Mouse (Mus musculus): ENCODE results near the gene Mad1l1. TPM values are rescaled to one million over a fixed set of nuclear protein-coding genes. Genes with fewer than 3 reads are reported as not detected.

Gene Mad1l1
- polyA plus RNA-seq, 1 experiment from 2014 or later: 33.8 TPM

DNA sequence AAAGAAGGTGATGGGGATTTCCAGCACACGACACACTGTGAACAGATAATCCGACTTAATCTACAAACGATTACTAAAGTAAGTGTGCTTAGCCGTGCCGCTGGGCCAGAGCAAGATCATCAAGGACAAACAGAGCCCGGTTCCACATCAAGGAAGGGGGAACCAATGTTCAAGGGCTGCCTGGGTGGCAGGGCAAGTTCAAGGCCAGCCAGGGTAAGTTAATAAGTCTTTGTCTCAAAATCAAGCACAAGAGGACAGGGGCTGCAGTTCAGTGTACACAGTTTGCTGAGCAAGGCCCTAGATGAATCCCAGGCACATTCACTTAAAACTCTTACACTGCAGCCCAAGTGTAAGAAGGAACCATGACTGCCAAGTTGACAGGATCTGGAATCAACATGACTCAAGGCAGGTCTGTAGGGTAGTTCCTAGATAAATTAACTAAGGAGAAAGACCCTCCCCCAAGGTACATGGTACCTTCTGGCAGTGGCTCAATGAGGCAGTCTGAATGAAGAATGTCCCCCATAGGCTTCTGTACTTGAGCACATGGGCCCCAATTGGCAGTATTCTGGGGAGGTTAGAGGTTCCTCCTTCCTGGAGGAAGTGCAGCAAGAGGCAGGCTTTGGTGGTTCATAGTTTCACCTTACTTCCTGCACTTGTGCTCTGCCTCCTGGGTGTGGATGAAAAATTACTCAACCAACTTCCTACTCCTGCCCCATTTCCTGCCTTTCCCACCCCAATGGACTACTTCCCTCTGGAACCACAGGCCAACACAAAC, 159.1 kb downstream of the Mad1l1 start:
- H3K4me1 ChIP-seq: no peaks in the 10 kb centered on the region
- no peaks in the 10 kb centered on the region for H3K27me3 ChIP-seq
- no peak overlapping the region for H3K9ac ChIP-seq (replicated peaks)
- H3K36me3 ChIP-seq: no peaks in the 10 kb centered on the region
- H3K27ac ChIP-seq (replicated peaks): no peak overlapping the region
- WGBS: 77% methylated on average over 6 of the region's 6 CpGs
- no peak for ATAC-seq (replicated peaks)
- no peaks in the 10 kb centered on the region for H3K9me3 ChIP-seq
- no peak overlapping the region for H3K4me3 ChIP-seq
- no peak overlapping the region for H3K4me2 ChIP-seq (replicated peaks)

GRCm38 (mm10) chr5:140159007-140159406, 162.3 kb downstream of the Mad1l1 start:
- Histone ChIP-seq H3K36me3 (no peaks in the 10 kb centered on the region), H3K4me1 (no peaks in the 10 kb centered on the region), H3K9ac (replicated peaks) (no peak overlapping the region), H3K4me2 (replicated peaks) (no peak overlapping the region), H3K27me3 (no peaks in the 10 kb centered on the region), H3K4me3 (no peak overlapping the region), H3K9me3 (no peaks in the 10 kb centered on the region), H3K27ac (replicated peaks) (no peak overlapping the region)
- no peak for ATAC-seq (replicated peaks)
- 96% methylated on average over 4 of the region's 4 CpGs for WGBS

- no peaks in the 10 kb centered on the region for H3K27me3 ChIP-seq
- H3K36me3 ChIP-seq: no peaks in the 10 kb centered on the region
- no peak overlapping the region for H3K4me2 ChIP-seq (replicated peaks)
- no peak overlapping the region for H3K27ac ChIP-seq (replicated peaks)
- ATAC-seq (replicated peaks): no peak
- H3K9me3 ChIP-seq: no peaks in the 10 kb centered on the region
- no peaks in the 10 kb centered on the region for H3K4me1 ChIP-seq
- no peak overlapping the region for H3K4me3 ChIP-seq
- 100% methylated on average over 1 of the region's 1 CpGs for WGBS
- no peak overlapping the region for H3K9ac ChIP-seq (replicated peaks)
Measured at GRCm38 (mm10) chr5:140157886-140158627, 163.3 kb downstream of the Mad1l1 start.

- Histone ChIP-seq H3K4me1 (no peaks in the 10 kb centered on the region; the same call in 1 of the 2 replicates), H3K27ac (replicated peaks) (no peak overlapping the region), H3K4me3 (no peak overlapping the region), H3K9ac (replicated peaks) (no peak overlapping the region), H3K36me3 (no peaks in the 10 kb centered on the region), H3K4me2 (replicated peaks) (no peak overlapping the region), H3K27me3 (no peaks in the 10 kb centered on the region), H3K9me3 (no peaks in the 10 kb centered on the region)
- 34% methylated on average over 3 of the region's 3 CpGs for WGBS
- no peak for ATAC-seq (replicated peaks)
Measured at GRCm38 (mm10) chr5:140154166-140154565, 167.2 kb downstream of the Mad1l1 start.

- 14% methylated on average over 2 of the region's 2 CpGs for WGBS
- Histone ChIP-seq H3K36me3 (no peaks in the 10 kb centered on the region), H3K4me1 (no peaks in the 10 kb centered on the region; the same call in 1 of the 2 replicates), H3K9me3 (no peaks in the 10 kb centered on the region), H3K9ac (replicated peaks) (no peak overlapping the region), H3K4me2 (replicated peaks) (no peak overlapping the region), H3K4me3 (no peak overlapping the region), H3K27me3 (no peaks in the 10 kb centered on the region), H3K27ac (replicated peaks) (peak overlapping the region; percentile 9; the same call in 1 of the 2 replicates)
- ATAC-seq (replicated peaks): no peak
Measured at GRCm38 (mm10) chr5:140151871-140152270, 169.5 kb downstream of the Mad1l1 start.

DNA sequence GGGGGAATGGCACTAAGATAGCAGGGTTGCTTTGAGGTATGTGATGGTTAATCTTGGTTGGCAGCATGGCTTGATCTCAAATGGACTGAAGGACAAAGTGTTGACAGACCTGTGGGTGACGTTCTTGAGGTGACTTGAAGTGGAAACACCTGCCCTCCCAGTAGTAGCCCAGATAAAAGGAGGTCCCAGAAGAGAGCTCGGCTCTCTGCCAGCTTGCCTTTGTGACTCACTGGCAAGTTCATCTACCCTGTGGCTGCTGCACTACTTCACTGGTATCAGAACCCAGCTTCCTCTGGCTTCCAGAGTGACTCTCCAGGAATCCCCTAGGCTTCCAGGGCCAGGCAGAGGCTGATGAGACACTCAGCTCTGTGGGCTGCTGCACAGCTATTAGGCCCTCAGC, 170.2 kb downstream of the Mad1l1 start:
- Histone ChIP-seq H3K27me3 (no peaks in the 10 kb centered on the region), H3K9ac (replicated peaks) (no peak overlapping the region), H3K9me3 (no peaks in the 10 kb centered on the region), H3K4me1 (peaks cover 6% of the 10 kb centered on the region), H3K27ac (replicated peaks) (peak overlapping the region; percentile 9; the same call in 1 of the 2 replicates), H3K4me3 (no peak overlapping the region), H3K36me3 (no peaks in the 10 kb centered on the region), H3K4me2 (replicated peaks) (no peak overlapping the region)
- no peak for ATAC-seq (replicated peaks)
- 65% methylated on average over 2 of the region's 2 CpGs for WGBS

DNA sequence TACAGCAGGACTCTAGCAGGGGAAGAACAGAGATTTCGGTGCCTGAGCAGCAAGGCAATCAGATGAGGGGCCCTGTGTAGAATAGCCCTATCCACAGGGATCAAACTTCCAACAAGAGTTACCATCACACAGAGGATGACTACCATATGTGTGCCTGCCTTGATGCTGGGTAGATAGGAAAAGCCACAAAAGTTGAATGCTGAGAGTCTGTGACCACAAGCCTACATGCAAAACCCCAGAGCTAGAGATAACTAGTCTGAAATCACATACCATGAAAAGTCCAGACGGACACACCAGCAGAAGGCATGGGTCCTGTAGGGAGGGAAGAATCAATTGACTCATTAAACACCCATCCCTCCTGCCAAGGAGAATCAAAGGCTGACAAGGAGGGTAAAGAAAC, 170.7 kb downstream of the Mad1l1 start:
- H3K36me3 ChIP-seq: no peaks in the 10 kb centered on the region
- no peak overlapping the region for H3K9ac ChIP-seq (replicated peaks)
- H3K4me1 ChIP-seq: peaks cover 6% of the 10 kb centered on the region
- H3K4me3 ChIP-seq: no peak overlapping the region
- H3K27ac ChIP-seq (replicated peaks): no peak overlapping the region
- ATAC-seq (replicated peaks): no peak
- H3K27me3 ChIP-seq: no peaks in the 10 kb centered on the region
- no peaks in the 10 kb centered on the region for H3K9me3 ChIP-seq
- 91% methylated on average over 2 of the region's 2 CpGs for WGBS
- no peak overlapping the region for H3K4me2 ChIP-seq (replicated peaks)

- Histone ChIP-seq H3K9me3 (no peaks in the 10 kb centered on the region), H3K9ac (replicated peaks) (no peak overlapping the region), H3K27me3 (no peaks in the 10 kb centered on the region), H3K27ac (replicated peaks) (no peak overlapping the region), H3K4me3 (no peak overlapping the region), H3K4me2 (replicated peaks) (no peak overlapping the region), H3K36me3 (no peaks in the 10 kb centered on the region), H3K4me1 (peaks cover 6% of the 10 kb centered on the region)
- ATAC-seq (replicated peaks): no peak
- 97% methylated on average over 5 of the region's 5 CpGs for WGBS
Measured at GRCm38 (mm10) chr5:140150136-140150535, 171.2 kb downstream of the Mad1l1 start.

DNA sequence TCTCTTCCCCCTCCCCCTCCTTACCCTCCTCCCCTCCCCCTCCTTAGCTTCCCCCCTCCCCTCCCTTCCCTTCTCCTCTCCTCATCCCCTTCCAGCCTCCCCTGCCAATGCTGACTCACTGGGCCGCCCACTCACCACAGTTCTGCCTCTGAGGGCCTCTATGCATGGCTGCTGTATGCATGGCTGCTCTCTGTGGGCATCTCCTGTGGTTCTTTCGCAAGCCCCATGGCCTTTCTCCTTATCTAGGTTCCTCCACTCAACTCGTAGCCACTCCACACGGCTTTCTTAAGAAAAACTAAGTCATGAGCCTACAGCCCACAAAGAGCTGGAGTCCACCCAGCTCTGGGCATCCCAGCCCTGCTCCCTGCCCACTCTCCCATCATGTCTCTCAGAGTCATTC, 172.1 kb downstream of the Mad1l1 start:
- Histone ChIP-seq H3K4me2 (replicated peaks) (no peak overlapping the region), H3K9ac (replicated peaks) (no peak overlapping the region), H3K4me3 (no peak overlapping the region), H3K27me3 (no peaks in the 10 kb centered on the region), H3K4me1 (peaks cover 6% of the 10 kb centered on the region), H3K9me3 (no peaks in the 10 kb centered on the region), H3K27ac (replicated peaks) (no peak overlapping the region), H3K36me3 (no peaks in the 10 kb centered on the region)
- no peak for ATAC-seq (replicated peaks)
- WGBS: 92% methylated on average over 4 of the region's 4 CpGs

DNA sequence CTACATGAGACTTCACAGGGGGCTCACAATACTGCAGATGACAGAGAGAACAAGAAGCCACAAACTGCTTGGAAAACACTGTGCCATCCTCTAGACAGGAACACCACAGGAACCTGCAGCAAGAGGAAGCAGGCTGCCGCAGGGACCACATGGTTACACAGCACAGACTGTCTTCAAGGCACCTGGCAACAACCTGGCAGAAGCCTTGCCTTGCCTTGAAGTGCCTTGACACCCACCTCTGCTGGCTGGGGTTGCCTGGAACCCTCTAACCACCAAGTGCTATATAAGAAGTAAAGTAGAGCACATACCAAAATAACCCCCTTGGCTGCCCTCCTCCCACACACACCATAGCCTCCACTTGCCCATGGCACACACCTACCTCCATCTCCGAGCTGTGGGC, 177.8 kb downstream of the Mad1l1 start:
- no peaks in the 10 kb centered on the region for H3K27me3 ChIP-seq
- H3K36me3 ChIP-seq: no peaks in the 10 kb centered on the region
- no peak for ATAC-seq (replicated peaks)
- H3K4me2 ChIP-seq (replicated peaks): no peak overlapping the region
- H3K4me3 ChIP-seq: no peak overlapping the region
- H3K4me1 ChIP-seq: peaks cover 6% of the 10 kb centered on the region; the same call in 1 of the 2 replicates
- H3K27ac ChIP-seq (replicated peaks): no peak overlapping the region
- H3K9ac ChIP-seq (replicated peaks): no peak overlapping the region
- WGBS: 93% methylated on average over 2 of the region's 2 CpGs
- no peaks in the 10 kb centered on the region for H3K9me3 ChIP-seq

- Histone ChIP-seq H3K27me3 (no peaks in the 10 kb centered on the region), H3K36me3 (no peaks in the 10 kb centered on the region), H3K4me2 (replicated peaks) (no peak overlapping the region), H3K4me1 (peaks cover 2% of the 10 kb centered on the region), H3K9me3 (no peaks in the 10 kb centered on the region), H3K27ac (replicated peaks) (no peak overlapping the region), H3K9ac (replicated peaks) (no peak overlapping the region), H3K4me3 (no peak overlapping the region)
- no peak for ATAC-seq (replicated peaks)
- 88% methylated on average over 4 of the region's 4 CpGs for WGBS
Measured at GRCm38 (mm10) chr5:140141336-140141735, 180.0 kb downstream of the Mad1l1 start.

DNA sequence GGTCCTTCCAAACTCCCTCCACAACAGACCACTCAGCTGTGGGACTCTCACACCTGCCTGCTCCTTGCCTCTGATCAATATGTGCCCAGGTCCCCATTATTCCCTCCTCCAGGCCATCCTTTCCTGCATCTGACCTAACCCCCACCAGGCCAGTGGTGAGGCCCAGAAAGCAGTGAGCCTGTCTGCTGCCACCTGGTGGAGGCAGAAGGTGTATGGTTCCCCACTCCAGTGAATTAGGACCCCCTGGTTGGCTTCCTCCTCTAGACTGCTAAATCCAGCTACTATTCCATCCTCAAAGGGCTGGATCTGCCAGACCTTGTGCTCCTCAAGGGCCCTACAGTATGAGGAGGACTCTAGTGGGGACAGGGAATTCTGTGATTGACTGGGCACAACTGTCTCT, 181.1 kb downstream of the Mad1l1 start:
- peaks cover 9% of the 10 kb centered on the region for H3K4me1 ChIP-seq
- 0 out of 2 replicates have a peak, but pooled peaks have one; percentile 35 for ATAC-seq (replicated peaks)
- H3K27ac ChIP-seq (replicated peaks): no peak overlapping the region
- H3K27me3 ChIP-seq: no peaks in the 10 kb centered on the region
- H3K4me2 ChIP-seq (replicated peaks): no peak overlapping the region
- H3K9me3 ChIP-seq: no peaks in the 10 kb centered on the region
- H3K9ac ChIP-seq (replicated peaks): no peak overlapping the region
- H3K36me3 ChIP-seq: no peaks in the 10 kb centered on the region
- no peak overlapping the region for H3K4me3 ChIP-seq

Measured in forebrain, embryonic 15.5 days (tissue).